Mouse (Mus musculus) heart, embryonic 10.5 days (tissue): ENCODE results near the gene Dido1. TPM values are rescaled to one million over a fixed set of nuclear protein-coding genes. Genes with fewer than 3 reads are reported as not detected.

Experiments
- DNase-seq: peaks from one replicate; pipeline ENCODE4 v3.0.0-alpha.2; 2017; ENCODE audit warnings: low spot score
- H3K27ac ChIP-seq: fragments of 300-500 bp; sonication (generic); 2 replicates; pipeline ENCODE4 v1.5.1; 2016; ENCODE audit warnings: mild to moderate bottlenecking
- H3K27me3 ChIP-seq: fragments of 300-500 bp; sonication (generic); 2 replicates; pipeline ENCODE4 v1.6.1; 2016; ENCODE audit warnings: mild to moderate bottlenecking; ENCODE audit not compliant: poor library complexity, insufficient read depth, severe bottlenecking
- H3K36me3 ChIP-seq: fragments of 300-500 bp; sonication (generic); 2 replicates; pipeline ENCODE4 v1.6.1; 2016; ENCODE audit warnings: mild to moderate bottlenecking, moderate library complexity
- H3K4me1 ChIP-seq: fragments of 300-500 bp; sonication (generic); 2 replicates; pipeline ENCODE4 v1.6.1; 2016; ENCODE audit warnings: mild to moderate bottlenecking
- H3K4me3 ChIP-seq: fragments of 300-500 bp; sonication (generic); 2 replicates; pipeline ENCODE4 v1.5.1; 2016; ENCODE audit warnings: mild to moderate bottlenecking, moderate library complexity
- H3K9me3 ChIP-seq: fragments of 300-500 bp; sonication (generic); 2 replicates; pipeline ENCODE4 v1.6.1; 2016; ENCODE audit warnings: mild to moderate bottlenecking, moderate library complexity
- WGBS: fragments of 180-500 bp; shearing (Covaris S2); methylation state at CpG from one replicate; pipeline ENCODE4 v1.1.7; 2016; 5-methylcytosine and 5-hydroxymethylcytosine counted together
- polyA plus RNA-seq: library from polyadenylated mRNA; unstranded; fragments of >200 nt; fragmentation: Nextera tagmentation; extraction: Ambion mirVana; gene quantifications from 2 replicates; pipeline ENCODE4 v1.2.1, GENCODE M21; 2016

Dido1 gene
- polyA plus RNA-seq, 1 experiment from 2014 or later, result 26.0 TPM

DNA sequence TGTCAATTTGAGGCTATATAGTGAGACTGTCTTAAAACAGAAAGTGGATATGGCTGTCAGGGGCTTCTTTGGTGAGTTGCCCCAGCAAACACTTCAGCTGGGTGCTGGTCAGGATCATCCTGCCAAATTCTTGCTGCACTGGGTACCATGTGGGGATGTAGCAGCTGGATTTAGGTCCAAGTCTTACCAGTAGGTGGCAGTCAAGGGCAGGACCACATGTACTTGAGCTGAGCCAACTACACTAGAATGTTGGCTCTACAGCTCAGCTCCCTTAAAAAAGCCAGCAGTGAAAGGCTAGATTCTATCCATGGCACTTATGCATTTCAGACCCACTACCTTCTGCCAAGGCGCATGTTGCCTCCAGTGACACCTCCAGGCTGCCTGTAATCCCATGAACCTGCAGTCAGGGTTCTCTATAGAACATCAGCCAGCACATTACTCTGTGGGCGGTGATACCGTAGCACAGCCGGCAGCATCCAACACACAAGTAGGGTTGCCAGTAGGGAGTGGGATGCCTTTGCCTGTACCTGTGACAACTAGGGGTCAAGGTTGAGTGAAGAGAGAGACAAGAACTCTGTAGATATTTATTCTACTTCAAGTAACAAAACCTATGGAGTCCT lies 52.3 kb downstream of the Dido1 start:
- peaks cover 15% of the 10 kb centered on the region for H3K4me1 ChIP-seq
- DNase-seq, result peak; percentile 79
- no peak overlapping the region for H3K4me3 ChIP-seq
- peaks cover 25% of the 10 kb centered on the region for H3K36me3 ChIP-seq
- H3K9me3 ChIP-seq, result no peaks in the 10 kb centered on the region
- 70% methylated on average over 4 of the region's 4 CpGs for WGBS
- H3K27me3 ChIP-seq, result 0 out of 2 replicates have a peak, but pooled peaks cover 6% of the 10 kb centered on the region
- no peak overlapping the region for H3K27ac ChIP-seq

DNA sequence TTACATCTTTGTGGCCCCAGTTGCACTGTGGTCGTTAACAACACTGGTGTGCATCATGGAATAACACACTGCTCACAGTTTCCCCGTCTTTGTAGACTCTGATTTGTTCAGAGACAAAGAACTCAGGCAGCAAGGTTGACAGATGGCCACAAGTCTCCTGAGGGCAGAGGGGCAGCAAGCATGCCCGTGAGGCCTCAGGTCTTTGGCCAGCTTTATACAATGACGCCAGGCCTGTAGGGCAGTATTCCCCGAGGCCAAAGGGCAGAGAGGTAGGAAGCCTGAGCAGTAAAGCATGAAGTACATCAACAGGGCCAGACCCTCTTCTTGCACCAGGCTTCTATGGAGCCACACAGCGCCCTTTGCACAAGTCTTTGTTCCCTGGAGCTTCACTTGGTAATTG lies 54.6 kb downstream of the Dido1 start:
- H3K9me3 ChIP-seq, result no peaks in the 10 kb centered on the region
- H3K4me1 ChIP-seq, result peaks cover 14% of the 10 kb centered on the region
- H3K27me3 ChIP-seq, result 0 out of 2 replicates have a peak, but pooled peaks cover 4% of the 10 kb centered on the region
- no peak for DNase-seq
- WGBS, result 72% methylated on average over 6 of the region's 6 CpGs
- no peak overlapping the region for H3K4me3 ChIP-seq
- 0 out of 2 replicates have a peak, but pooled peaks cover 2% of the 10 kb centered on the region for H3K36me3 ChIP-seq
- H3K27ac ChIP-seq, result no peak overlapping the region

DNA sequence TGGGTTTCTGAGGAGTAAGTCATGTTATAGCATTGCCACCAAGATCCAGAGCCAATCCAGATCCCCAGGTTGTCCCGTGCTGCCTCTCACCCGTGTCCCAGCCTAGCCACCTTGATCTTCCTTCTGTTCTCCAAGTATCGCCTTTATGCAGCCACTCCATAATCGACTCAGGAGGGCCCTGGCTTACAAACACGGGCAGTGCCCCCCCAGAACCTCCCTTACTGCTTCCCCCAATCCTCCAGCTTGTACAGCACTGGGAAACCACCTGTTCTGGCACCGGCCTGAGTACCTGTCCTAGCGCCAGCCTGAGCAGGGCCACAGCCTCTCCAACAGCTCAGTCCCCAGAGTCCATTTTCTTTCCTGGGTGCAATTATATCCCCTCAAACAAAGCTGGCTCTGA lies 55.1 kb downstream of the Dido1 start:
- Histone ChIP-seq H3K27me3 (no peaks in the 10 kb centered on the region), H3K36me3 (no peaks in the 10 kb centered on the region), H3K9me3 (no peaks in the 10 kb centered on the region), H3K4me3 (no peak overlapping the region), H3K27ac (no peak overlapping the region), H3K4me1 (peaks cover 9% of the 10 kb centered on the region)
- peak; percentile 67 for DNase-seq
- 81% methylated on average over 7 of the region's 7 CpGs for WGBS

GRCm38 (mm10) chr2:180646841-180647240 lies 63.0 kb downstream of the Dido1 start:
- H3K9me3 ChIP-seq, result peaks cover 16% of the 10 kb centered on the region
- H3K36me3 ChIP-seq, result no peaks in the 10 kb centered on the region
- H3K4me3 ChIP-seq, result no peak overlapping the region
- H3K4me1 ChIP-seq, result 0 out of 2 replicates have a peak, but pooled peaks cover 4% of the 10 kb centered on the region
- peaks cover 18% of the 10 kb centered on the region for H3K27me3 ChIP-seq
- peak; percentile 25 for DNase-seq
- no peak overlapping the region for H3K27ac ChIP-seq

GRCm38 (mm10) chr2:180643626-180644025 lies 66.2 kb downstream of the Dido1 start:
- H3K4me1 ChIP-seq, result peaks cover 7% of the 10 kb centered on the region; the same call in 1 of the 2 replicates
- H3K27me3 ChIP-seq, result peaks cover 47% of the 10 kb centered on the region
- H3K27ac ChIP-seq, result no peak overlapping the region
- no peaks in the 10 kb centered on the region for H3K36me3 ChIP-seq
- H3K9me3 ChIP-seq, result peaks cover 16% of the 10 kb centered on the region
- no peak overlapping the region for H3K4me3 ChIP-seq
- peak; percentile 51 for DNase-seq

DNA sequence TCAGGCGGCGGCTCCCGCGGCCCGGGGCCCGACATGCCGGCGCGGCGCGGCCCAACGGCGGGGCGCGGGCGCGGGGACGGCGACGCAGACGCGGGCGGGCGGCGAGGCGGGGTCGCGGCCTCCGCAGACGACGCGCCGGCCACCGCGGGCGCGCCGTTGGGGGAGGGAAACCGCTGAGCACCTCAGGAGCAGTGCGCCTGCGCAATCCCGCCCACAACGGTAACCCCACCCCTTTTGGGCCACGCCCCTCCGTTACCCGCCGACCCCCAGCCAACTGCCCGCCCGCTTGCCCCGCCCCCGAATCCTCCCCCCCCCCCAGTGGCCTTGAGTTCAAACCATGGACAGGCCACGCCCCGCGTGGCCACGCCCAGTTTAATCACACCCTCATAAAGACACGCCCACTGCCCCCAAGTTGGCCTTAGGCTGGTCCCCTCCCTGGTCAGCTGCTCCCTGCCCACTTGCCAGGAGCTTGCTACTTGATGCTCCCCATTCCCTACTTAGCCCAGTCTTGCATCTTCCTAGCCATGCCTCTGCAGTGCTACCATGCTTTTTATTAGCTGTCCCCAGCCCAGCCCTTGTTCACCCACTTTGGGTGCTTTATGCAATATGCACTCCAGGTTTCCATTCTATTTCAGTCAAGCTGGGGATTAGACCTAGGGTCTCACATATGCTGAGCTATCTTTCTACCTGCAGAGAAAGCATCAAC lies 67.1 kb downstream of the Dido1 start, which contains the start of gene Tcfl5:
Gene Tcfl5 (minus strand): TSS at position 154 of the 706 bp plus-strand sequence.
- DNase-seq, result peak; percentile 72
- peaks cover 7% of the 10 kb centered on the region; the same call in 1 of the 2 replicates for H3K4me1 ChIP-seq
- H3K27me3 ChIP-seq, result peaks cover 53% of the 10 kb centered on the region
- 6% methylated on average over 56 of the region's 56 CpGs for WGBS
- peak within 1 kb of the TSS; percentile 55 for H3K4me3 ChIP-seq
- H3K27ac ChIP-seq, result no peak within 1 kb of the TSS
- H3K36me3 ChIP-seq, result no peaks in the 10 kb centered on the region
- peaks cover 16% of the 10 kb centered on the region for H3K9me3 ChIP-seq

DNA sequence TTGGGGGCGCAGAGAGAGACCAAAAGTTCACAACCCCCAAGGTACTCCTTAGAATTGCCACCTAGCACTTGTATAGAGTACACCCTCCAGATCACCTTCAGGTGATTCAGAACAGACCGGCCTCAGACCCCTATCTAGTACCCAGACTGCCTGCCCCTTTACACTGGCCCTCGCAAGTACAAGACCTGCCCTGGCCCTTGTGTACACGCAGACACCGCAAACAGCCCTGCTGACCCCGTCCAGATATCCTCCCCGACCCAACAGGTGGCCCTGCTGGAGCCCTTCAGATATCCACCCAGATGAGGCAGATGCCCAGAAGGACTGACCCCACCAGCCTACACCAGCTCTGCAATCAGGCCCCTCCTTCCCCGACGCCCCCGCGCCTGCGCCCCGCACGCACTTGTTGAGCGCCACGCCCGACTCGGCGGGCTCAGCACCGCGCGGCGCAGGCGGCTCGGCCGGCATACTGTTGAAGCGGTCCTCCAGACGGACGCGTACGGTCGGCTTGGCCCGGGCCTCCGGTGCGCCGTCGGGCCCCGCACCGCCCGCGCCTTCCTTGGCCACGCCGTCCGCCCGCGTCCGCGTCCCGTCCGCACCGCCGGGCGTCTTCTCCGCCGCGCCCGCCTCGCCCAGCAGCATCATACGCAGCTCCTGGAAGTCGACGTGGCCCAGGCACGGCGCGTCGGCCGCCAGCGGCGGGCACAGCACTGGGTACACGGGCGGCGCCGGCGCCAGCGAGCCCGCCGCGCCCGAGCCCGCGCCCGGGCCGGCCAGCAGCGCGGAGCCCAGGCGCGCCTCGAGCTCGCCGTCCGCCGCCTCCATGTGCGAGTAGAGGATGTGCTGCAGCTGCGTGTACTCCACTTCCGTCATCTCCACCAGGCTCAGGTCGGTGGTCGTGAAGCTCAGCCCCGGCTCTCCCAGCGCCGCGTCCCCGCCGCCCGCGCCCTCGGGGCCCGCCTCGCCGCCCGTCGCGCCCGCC lies 67.9 kb downstream of the Dido1 start:
- H3K9me3 ChIP-seq, result peaks cover 16% of the 10 kb centered on the region
- 4% methylated on average over 104 of the region's 112 CpGs for WGBS
- H3K4me1 ChIP-seq, result peaks cover 7% of the 10 kb centered on the region; the same call in 1 of the 2 replicates
- DNase-seq, result peak; percentile 70
- peak overlapping the region; percentile 55 for H3K4me3 ChIP-seq
- H3K27me3 ChIP-seq, result peaks cover 53% of the 10 kb centered on the region
- H3K27ac ChIP-seq, result no peak overlapping the region
- no peaks in the 10 kb centered on the region for H3K36me3 ChIP-seq

DNA sequence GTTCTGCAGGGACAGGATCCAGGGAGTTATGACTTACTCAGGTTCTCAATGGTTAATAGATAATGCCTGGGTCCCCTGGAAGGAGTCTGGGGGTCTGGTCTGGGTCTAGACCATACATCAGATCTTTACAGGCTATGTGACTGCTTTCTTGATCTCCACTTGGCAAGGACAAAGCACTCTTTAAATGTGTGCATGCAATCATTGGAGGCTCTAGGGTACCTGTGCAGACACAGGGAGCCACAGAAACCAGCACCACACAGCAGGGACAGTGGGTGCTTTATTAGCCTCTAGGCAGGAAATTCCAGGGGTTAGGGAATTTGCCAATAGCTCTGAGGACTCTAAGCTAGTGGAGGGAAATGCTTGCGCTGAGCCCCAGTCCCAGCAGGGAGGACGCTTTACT lies 97.9 kb downstream of the Dido1 start:
- Histone ChIP-seq H3K4me1 (peaks cover 3% of the 10 kb centered on the region; the same call in 1 of the 2 replicates), H3K27ac (no peak overlapping the region)
- 67% methylated on average over 2 of the region's 2 CpGs for WGBS

DNA sequence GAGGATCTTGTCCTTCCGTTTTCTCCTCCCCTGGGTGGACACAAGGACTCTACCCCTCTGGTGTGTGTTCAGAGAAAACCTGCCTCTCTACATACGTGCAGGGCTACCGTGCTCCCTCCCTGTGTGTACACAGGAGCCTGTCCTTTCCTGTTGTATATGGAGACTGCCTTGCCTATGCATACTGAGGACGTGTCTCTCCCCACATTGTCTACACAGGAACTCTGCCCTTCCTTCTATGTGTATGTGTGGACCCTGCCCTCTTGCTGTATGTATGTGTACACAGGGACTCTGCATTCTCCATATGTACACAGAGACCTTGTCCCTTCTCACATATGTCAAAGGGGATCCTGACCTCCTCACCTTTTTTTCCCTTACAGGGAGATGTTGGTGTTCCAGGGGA lies 99.5 kb downstream of the Dido1 start:
- H3K4me1 ChIP-seq, result peaks cover 3% of the 10 kb centered on the region; the same call in 1 of the 2 replicates
- DNase-seq, result no peak
- WGBS, result 64% methylated on average over 4 of the region's 4 CpGs
- no peak overlapping the region for H3K27ac ChIP-seq
- H3K9me3 ChIP-seq, result no peaks in the 10 kb centered on the region
- no peaks in the 10 kb centered on the region for H3K36me3 ChIP-seq
- peaks cover 18% of the 10 kb centered on the region; the same call in 1 of the 2 replicates for H3K27me3 ChIP-seq
- no peak overlapping the region for H3K4me3 ChIP-seq

More for the DNA sequence above, 97.9 kb downstream of the Dido1 start:
- Histone ChIP-seq H3K4me3 (no peak overlapping the region), H3K27me3 (peaks cover 21% of the 10 kb centered on the region; the same call in 1 of the 2 replicates), H3K9me3 (no peaks in the 10 kb centered on the region), H3K36me3 (no peaks in the 10 kb centered on the region)
- no peak for DNase-seq

Other genes with a start within 250 kb of the Dido1 start
- 0.12 and 0.26 TPM in 2 replicates for gene Ntsr1, start 210.0 kb downstream of the Dido1 start, polyA plus RNA-seq
- 25.7 and 32.9 TPM in 2 replicates for gene Mrgbp, start 128.7 kb downstream of the Dido1 start, polyA plus RNA-seq
- gene Ogfr, start 120.8 kb downstream of the Dido1 start, polyA plus RNA-seq, result 72.0 and 81.2 TPM in 2 replicates
- gene Col9a3, start 112.2 kb downstream of the Dido1 start, polyA plus RNA-seq, result 19.7 and 19.9 TPM in 2 replicates
- 0.06 and 0.20 TPM in 2 replicates for gene Tcfl5, start 67.3 kb downstream of the Dido1 start, polyA plus RNA-seq
- gene Gid8, start 118 bp upstream of the Dido1 start, polyA plus RNA-seq, result 44.6 and 50.3 TPM in 2 replicates
- gene Slc17a9, start 15.3 kb upstream of the Dido1 start, polyA plus RNA-seq, result 0.94 and 1.2 TPM in 2 replicates
- 0.05 TPM in 1 of 2 replicates, not detected in the other for gene Bhlhe23, start 66.9 kb upstream of the Dido1 start, polyA plus RNA-seq
- 42.3 and 43.9 TPM in 2 replicates for gene Ythdf1, start 210.9 kb upstream of the Dido1 start, polyA plus RNA-seq
- 0.09 TPM in 1 of 2 replicates, not detected in the other for gene Birc7, start 219.0 kb upstream of the Dido1 start, polyA plus RNA-seq
- 19.3 and 24.4 TPM in 2 replicates for gene Nkain4, start 244.7 kb upstream of the Dido1 start, polyA plus RNA-seq